Mouse (Mus musculus) thymus, postnatal 36 days (tissue): Measurements from ENCODE around the gene Mmd.
"Not testable (repeated sequence)": the region's sequence is repeated elsewhere in the genome, so short reads cannot be mapped to it uniquely, and the experiment has no call there.

Source experiments
- DNase-seq, 2 experiments: peaks; one replicate each; pipeline ENCODE4 v3.0.0; 2022; ENCODE audit warnings: mixed read lengths in 2 of 2

Mmd gene

GRCm38 (mm10) chr11:90250189-90250588 lies 933 bp downstream of the Mmd start:
- DNase-seq = peak; percentile 50 to 55

- no peak for DNase-seq
Observed at GRCm38 (mm10) chr11:90250730-90251129, 1.5 kb downstream of the Mmd start.

GRCm38 (mm10) chr11:90251923-90252322 lies 2.7 kb downstream of the Mmd start:
- DNase-seq = no peak

- DNase-seq = no peak
Observed at GRCm38 (mm10) chr11:90252366-90252765, 3.1 kb downstream of the Mmd start.

GRCm38 (mm10) chr11:90254536-90254935 lies 5.3 kb downstream of the Mmd start:
- no peak for DNase-seq

- no peak for DNase-seq
Observed at GRCm38 (mm10) chr11:90255687-90256086, 6.4 kb downstream of the Mmd start.

- peak in 1 of 2 experiments; percentile 11 for DNase-seq
Observed at GRCm38 (mm10) chr11:90256833-90257525, 7.7 kb downstream of the Mmd start.

GRCm38 (mm10) chr11:90258321-90258927 lies 9.2 kb downstream of the Mmd start:
- no peak for DNase-seq

GRCm38 (mm10) chr11:90259071-90259470 lies 9.8 kb downstream of the Mmd start:
- DNase-seq = no peak

- DNase-seq = no peak
Observed at GRCm38 (mm10) chr11:90259826-90260225, 10.6 kb downstream of the Mmd start.

- peak; percentile 17 to 39 for DNase-seq
Observed at GRCm38 (mm10) chr11:90264180-90264579, 14.9 kb downstream of the Mmd start.

GRCm38 (mm10) chr11:90265581-90265980 lies 16.3 kb downstream of the Mmd start:
- DNase-seq = no peak

- no peak for DNase-seq
Observed at GRCm38 (mm10) chr11:90268934-90269333, 19.7 kb downstream of the Mmd start.

GRCm38 (mm10) chr11:90269398-90270123 lies 20.3 kb downstream of the Mmd start:
- DNase-seq = no peak

GRCm38 (mm10) chr11:90270132-90270877 lies 21.0 kb downstream of the Mmd start:
- DNase-seq = no peak

- DNase-seq = no peak
Observed at GRCm38 (mm10) chr11:90274187-90274586, 24.9 kb downstream of the Mmd start.

- DNase-seq = no peak
Observed at GRCm38 (mm10) chr11:90275663-90276062, 26.4 kb downstream of the Mmd start.

- no peak for DNase-seq
Observed at GRCm38 (mm10) chr11:90276150-90276549, 26.9 kb downstream of the Mmd start.

GRCm38 (mm10) chr11:90276561-90276960 lies 27.3 kb downstream of the Mmd start:
- DNase-seq = no peak

GRCm38 (mm10) chr11:90280069-90280468 lies 30.8 kb downstream of the Mmd start:
- no peak for DNase-seq

GRCm38 (mm10) chr11:90281943-90282342 lies 32.7 kb downstream of the Mmd start:
- DNase-seq = not testable (repeated sequence)

- no peak for DNase-seq
Observed at GRCm38 (mm10) chr11:90283159-90283558, 33.9 kb downstream of the Mmd start.

GRCm38 (mm10) chr11:90283601-90284000 lies 34.3 kb downstream of the Mmd start:
- DNase-seq = no peak
